Mouse (Mus musculus) frontal cortex, postnatal 14 days (tissue): ENCODE measurements around the gene Cpn1.
"Not testable (repeated sequence)": the region's sequence is repeated elsewhere in the genome, so short reads cannot be mapped to it uniquely, and the experiment has no call there.

Experiments
- DNase-seq, 2 experiments: peaks; one replicate each; pipeline ENCODE4 v3.0.0; 2022; ENCODE audit warnings: low spot score in 2 of 2

Gene Cpn1

GRCm38 (mm10) chr19:43981992-43982391, 4.4 kb downstream of the Cpn1 start:
- DNase-seq: no peak

- DNase-seq: no peak
Measured at GRCm38 (mm10) chr19:43980711-43981110, 5.6 kb downstream of the Cpn1 start.

DNA sequence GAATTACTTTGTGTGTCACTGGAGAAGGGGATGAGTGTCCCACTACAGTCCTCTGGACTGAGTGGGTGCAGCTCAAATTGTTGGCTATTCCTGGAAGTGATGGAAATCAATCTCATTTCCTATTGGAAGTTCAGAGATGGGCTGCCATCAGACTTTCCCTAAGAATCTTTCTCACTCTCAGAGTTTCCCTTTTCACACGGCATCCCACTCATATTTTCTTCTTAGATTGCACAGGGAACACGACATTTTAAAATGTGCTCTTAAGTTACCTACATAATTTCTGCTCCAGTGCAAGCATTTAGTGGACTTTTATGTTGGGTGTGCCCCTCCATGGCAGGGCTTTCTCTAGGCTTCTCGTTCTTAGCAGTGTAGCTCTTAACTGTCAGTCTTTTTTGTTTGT, 8.6 kb downstream of the Cpn1 start:
- DNase-seq: no peak

DNA sequence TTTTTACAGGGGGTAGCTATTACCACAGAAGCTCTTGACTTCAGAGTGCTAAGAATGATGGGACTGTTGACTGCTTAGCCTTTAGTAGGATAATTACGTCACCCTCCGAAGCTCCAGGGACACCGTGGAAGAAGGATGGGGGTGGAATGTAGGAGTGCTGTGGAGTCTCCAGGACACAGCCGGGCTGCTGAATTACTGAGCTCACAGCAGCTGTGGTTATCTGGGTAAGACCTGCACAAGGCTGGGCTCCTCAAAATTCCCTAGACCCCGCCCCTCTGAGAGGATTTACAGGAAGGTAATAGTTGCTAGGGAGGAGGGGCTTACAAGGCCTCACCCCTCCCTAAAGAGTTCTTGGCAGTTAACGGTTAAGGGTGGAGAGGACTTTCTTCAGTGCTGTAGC, 9.7 kb downstream of the Cpn1 start:
- DNase-seq: no peak

GRCm38 (mm10) chr19:43974221-43974620, 12.1 kb downstream of the Cpn1 start:
- DNase-seq: no peak

- no peak for DNase-seq
Measured at GRCm38 (mm10) chr19:43973711-43974110, 12.6 kb downstream of the Cpn1 start.

GRCm38 (mm10) chr19:43972129-43972528, 14.2 kb downstream of the Cpn1 start:
- DNase-seq: no peak

DNA sequence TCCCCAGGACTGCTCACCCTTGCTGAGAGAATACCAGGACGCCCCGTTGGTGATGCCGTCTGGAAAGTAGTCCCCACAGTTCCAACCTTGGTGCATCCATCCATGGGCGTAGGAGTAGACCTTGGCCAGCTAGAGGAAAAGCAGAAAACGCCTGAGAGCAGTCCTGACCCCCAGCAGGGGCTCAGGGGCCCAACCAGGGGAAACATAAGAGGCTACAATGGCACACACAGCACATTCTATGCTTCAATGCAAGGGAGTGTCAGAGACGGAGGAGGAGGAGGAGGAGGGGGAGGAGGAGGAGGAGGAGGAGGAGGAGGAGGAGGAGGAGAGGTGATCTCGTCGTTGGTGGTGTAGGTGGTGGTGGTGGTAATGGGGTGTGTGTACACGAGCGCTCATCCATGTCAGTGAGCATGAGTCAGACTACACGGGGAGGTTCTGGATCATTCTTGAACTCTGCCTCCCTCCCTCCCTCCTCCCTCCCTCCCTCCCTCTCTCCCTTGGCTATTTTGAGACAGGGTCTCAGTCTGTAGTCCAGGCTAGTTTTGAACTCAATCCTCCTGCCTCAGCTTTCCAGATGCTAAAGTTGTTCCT, 17.8 kb downstream of the Cpn1 start:
- no peak for DNase-seq

GRCm38 (mm10) chr19:43966481-43966880, 19.9 kb downstream of the Cpn1 start:
- no peak for DNase-seq

DNA sequence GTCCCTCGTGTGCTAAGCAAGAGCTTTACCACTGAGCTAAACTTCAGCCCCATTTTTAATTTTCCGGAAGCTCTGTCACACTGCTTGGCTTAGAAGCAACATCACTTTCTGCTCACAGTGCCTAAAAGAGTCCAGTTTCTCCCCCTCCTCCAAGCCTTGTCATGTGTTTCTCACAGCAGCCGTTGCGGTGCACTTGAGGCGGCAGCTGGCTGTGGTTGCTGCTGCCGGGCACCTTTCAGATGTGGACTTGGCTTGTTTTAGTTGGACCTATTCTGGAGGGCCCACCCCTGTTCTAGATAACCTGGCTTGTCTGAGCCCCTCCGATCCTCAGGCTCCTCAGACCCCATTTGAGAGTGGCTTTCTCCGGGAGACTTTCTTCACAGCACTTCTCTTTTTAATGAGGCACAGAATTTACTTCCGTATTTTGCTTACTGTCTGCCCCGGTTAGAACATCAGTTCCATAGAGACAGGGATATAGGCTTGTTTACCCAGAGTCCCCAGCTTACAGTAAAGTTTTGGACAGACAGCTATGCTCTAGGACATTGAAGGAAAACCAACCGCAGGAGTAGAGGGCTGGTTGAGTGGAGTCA, 20.8 kb downstream of the Cpn1 start:
- DNase-seq: no peak

DNA sequence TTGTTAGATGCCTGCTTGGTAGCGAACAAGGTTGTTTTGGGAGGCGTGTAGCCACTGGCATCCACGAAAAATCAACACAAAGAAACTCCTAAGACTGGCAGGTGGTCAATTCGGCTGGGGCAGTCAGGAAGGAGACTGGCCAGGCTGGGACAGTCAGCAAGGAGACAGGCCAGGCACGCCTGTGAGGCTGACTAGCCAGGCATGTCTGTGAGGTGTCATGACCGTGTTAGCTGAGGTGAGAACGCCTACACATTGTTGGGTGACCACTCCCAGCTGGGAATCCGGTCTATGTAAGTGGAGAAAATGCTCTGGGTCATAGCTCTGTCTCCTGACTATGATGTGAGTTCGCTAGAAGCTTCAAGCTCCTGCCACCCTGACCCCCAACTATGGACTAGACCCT, 23.6 kb downstream of the Cpn1 start:
- no peak for DNase-seq

DNA sequence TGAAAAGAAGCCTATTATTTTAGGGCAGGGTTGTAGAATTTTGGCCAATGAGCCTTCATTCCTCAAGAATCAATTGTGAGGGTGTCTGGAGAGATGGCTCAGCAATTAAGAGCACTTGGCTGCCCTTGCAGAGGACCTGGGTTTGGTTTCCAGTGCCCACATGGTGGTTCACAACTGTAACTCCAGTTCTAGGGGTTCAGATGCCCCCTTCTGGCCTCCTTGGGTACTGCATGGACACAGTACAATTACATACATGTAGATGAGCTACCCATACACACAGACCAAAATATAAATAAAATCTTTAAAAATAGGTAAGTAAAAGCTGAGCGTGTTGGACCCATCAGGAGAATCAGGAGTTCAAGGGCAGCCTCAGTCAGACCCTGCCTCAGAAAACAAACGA, 25.2 kb downstream of the Cpn1 start:
- no peak for DNase-seq

- DNase-seq: no peak
Measured at GRCm38 (mm10) chr19:43960014-43960413, 26.3 kb downstream of the Cpn1 start.

GRCm38 (mm10) chr19:43959162-43959561, 27.2 kb downstream of the Cpn1 start:
- DNase-seq: peak in 1 of 2 experiments; percentile 56

GRCm38 (mm10) chr19:43957881-43958280, 28.5 kb downstream of the Cpn1 start:
- peak; percentile 37 to 51 for DNase-seq

- no peak for DNase-seq
Measured at GRCm38 (mm10) chr19:43957402-43957801, 29.0 kb downstream of the Cpn1 start.

DNA sequence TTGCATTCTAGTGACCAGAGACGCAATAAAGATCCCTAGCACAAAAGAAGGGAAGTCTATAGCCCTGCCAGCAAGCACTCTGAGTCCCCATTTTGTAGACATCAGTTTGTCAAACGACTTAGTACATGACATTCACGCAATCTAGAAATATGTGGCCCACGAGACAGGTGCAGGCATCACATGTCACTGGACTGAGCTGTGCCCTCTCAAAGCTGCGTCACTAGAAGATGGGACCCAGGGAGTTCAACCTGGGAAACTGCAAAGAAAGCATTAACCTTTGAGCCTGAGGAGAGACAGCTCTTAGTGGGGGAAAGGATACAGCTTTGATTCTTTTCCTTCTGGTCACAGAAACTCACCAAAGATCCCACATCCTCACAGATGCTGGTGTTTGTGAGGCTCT, 31.1 kb downstream of the Cpn1 start:
- DNase-seq: no peak

GRCm38 (mm10) chr19:43954864-43955263, 31.5 kb downstream of the Cpn1 start:
- DNase-seq: no peak

GRCm38 (mm10) chr19:43952936-43953335, 33.4 kb downstream of the Cpn1 start:
- not testable (repeated sequence) for DNase-seq

DNA sequence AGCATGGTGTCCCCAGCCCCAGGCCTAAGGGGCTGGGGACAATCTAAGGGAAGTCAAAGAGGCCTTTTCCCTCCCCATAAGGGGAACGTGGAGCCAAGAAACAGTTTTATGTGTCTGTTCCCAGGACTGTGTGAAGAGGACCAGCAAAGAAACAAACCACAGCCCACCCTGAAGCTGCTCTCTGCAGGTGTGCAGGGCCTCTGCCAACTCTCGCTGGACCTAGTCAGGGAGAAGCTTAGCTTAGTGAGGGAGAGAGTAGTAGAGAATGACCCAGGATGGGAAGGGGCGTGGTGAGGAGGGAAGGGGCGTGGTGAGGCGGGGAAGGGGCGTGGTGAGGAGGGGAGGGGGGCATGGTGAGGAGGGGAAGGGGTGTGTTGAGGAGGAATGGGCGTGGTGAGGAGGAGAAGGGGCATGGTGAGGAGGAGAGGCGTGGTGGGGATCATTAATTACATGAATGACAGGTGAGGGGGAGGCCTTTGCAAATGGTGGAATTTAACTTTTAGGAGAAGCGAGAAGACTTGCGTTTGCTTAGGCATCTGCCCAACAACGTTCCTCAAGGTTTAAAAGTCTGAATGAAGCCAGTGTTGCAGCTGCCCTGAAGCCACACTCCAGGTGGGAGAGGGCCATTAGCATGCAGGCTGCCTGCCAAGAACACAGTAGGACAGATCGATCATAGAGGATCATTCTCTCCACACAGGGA, 37.1 kb downstream of the Cpn1 start:
- no peak for DNase-seq

DNA sequence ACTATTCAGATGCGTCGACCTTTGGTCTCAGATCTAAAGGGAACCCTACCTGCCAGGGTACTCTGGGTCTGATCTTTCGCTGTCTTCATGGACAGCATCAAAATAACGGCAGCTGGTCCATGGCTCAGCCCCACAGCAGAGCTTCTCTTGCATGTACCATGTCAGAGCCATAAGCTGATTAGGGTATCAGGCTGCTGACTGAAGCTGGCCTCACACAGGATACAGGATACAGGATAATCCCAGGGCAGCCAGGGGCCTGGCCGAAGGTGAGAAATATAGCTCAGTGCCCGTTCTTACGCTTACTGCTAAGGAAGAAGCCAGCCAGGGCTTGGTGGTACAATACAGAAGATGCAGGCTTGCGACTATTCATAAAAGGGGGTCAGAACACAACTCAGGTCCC, 41.8 kb downstream of the Cpn1 start:
- DNase-seq: no peak

GRCm38 (mm10) chr19:43943076-43943475, 43.3 kb downstream of the Cpn1 start:
- no peak for DNase-seq
